Mouse (Mus musculus) thymus, adult 2 months (tissue): ENCODE results near the gene Thrb.

Source experiments
- CTCF ChIP-seq: fragments of 200-500 bp; IDR thresholded peaks from 2 replicates; pipeline ENCODE4 v1.5.1; 2012; ENCODE audit warnings: mild to moderate bottlenecking, control low read depth, low read length, moderate library complexity, borderline replicate concordance; ENCODE audit not compliant: control insufficient read depth, poor library complexity, insufficient read depth; ENCODE audit errors: extremely low read depth
- POLR2A ChIP-seq: fragments of 200-500 bp; IDR thresholded peaks from 2 replicates; pipeline ENCODE4 v1.6.1; 2012; ENCODE audit warnings: mild to moderate bottlenecking, low read length, control low read depth, moderate library complexity; ENCODE audit not compliant: control insufficient read depth, poor library complexity, insufficient read depth; ENCODE audit errors: extremely low read depth

- TF ChIP-seq CTCF (no peak), POLR2A (no peak)
Observed at GRCm38 (mm10) chr14:17815103-17815502, 155.0 kb downstream of the Thrb start.
